Mouse (Mus musculus) embryonic facial prominence, embryonic 12.5 days (tissue): ENCODE results near the gene P2ry10b. TPM values are rescaled to one million over a fixed set of nuclear protein-coding genes. Genes with fewer than 3 reads are reported as not detected.
A peak's percentile ranks its signal among the peaks of the same experiment; 100 is the strongest.

Experiments used
- ATAC-seq: fragments of 200-750 bp; cut with Nextera tagmentation; 2 replicates; pipeline ENCODE4 v1.8.0; 2017; ENCODE audit not compliant: insufficient number of reproducible peaks, insufficient read depth, low FRiP score, low TSS enrichment
- H3K27ac ChIP-seq: fragments of 300-500 bp; sonication (generic); 2 replicates; pipeline ENCODE4 v1.5.1; 2016; ENCODE audit warnings: mild to moderate bottlenecking
- H3K27me3 ChIP-seq: fragments of 300-500 bp; sonication (generic); 2 replicates; pipeline ENCODE4 v1.6.1; 2016; ENCODE audit warnings: mild to moderate bottlenecking, moderate library complexity
- H3K36me3 ChIP-seq: fragments of 300-500 bp; sonication (generic); 2 replicates; pipeline ENCODE4 v1.6.1; 2016; ENCODE audit warnings: mild to moderate bottlenecking
- H3K4me1 ChIP-seq: fragments of 300-500 bp; sonication (generic); 2 replicates; pipeline ENCODE4 v1.6.1; 2016
- H3K4me2 ChIP-seq: fragments of 300-500 bp; sonication (generic); replicated peaks from 2 replicates; pipeline ENCODE4 v1.6.1; 2016; ENCODE audit warnings: mild to moderate bottlenecking, moderate library complexity
- H3K4me3 ChIP-seq: fragments of 300-500 bp; sonication (generic); 2 replicates; pipeline ENCODE4 v1.5.1; 2016; ENCODE audit warnings: mild to moderate bottlenecking
- H3K9ac ChIP-seq: fragments of 300-500 bp; sonication (generic); 2 replicates; pipeline ENCODE4 v1.6.1; 2016; ENCODE audit warnings: mild to moderate bottlenecking, moderate library complexity
- H3K9me3 ChIP-seq: fragments of 300-500 bp; sonication (generic); 2 replicates; pipeline ENCODE4 v1.6.1; 2016; ENCODE audit warnings: mild to moderate bottlenecking, moderate library complexity
- WGBS: fragments of 180-500 bp; shearing (Covaris S2); methylation state at CpG from one replicate; pipeline ENCODE4 v1.1.7; 2016; 5-methylcytosine and 5-hydroxymethylcytosine counted together
- polyA plus RNA-seq: library from polyadenylated mRNA; unstranded; fragments of >200 nt; fragmentation: Nextera tagmentation; extraction: Ambion mirVana; gene quantifications from 2 replicates; pipeline ENCODE4 v1.2.1, GENCODE M21; 2016

Gene P2ry10b
- 0.83 and 1.2 TPM in 2 replicates for polyA plus RNA-seq

DNA sequence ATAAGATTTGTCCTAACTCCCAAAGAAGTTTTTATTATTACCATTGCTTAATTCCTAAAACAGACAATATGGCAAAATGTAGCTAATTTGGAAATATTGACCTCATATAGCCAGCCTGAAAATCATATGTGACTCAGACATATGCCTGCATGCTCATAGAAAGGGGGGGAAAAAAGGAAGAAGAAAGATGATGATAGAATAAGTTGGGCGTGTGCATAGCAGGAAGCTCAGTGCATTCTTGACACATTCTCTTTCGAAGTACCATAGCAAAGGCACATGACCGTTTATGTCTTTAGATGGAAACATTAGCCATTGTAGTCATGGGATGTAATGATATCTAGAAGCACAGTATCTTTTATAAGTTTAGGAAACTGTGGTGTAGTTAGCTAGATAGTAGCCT is at the start of gene P2ry10b:
Gene P2ry10b, plus strand, starts transcription at position 247 of the 400 bp plus-strand sequence.
- Histone ChIP-seq H3K4me3 (no peak within 1 kb of the TSS), H3K4me1 (no peaks in the 10 kb centered on the region), H3K27ac (0 out of 2 replicates have a peak within 1 kb of the TSS, but pooled peaks have one; percentile 41), H3K36me3 (no peaks in the 10 kb centered on the region), H3K4me2 (no peak within 1 kb of the TSS), H3K9ac (no peak within 1 kb of the TSS), H3K9me3 (no peaks in the 10 kb centered on the region), H3K27me3 (no peaks in the 10 kb centered on the region)
- 85% methylated on average over 3 of the region's 3 CpGs for WGBS
- no peak for ATAC-seq

DNA sequence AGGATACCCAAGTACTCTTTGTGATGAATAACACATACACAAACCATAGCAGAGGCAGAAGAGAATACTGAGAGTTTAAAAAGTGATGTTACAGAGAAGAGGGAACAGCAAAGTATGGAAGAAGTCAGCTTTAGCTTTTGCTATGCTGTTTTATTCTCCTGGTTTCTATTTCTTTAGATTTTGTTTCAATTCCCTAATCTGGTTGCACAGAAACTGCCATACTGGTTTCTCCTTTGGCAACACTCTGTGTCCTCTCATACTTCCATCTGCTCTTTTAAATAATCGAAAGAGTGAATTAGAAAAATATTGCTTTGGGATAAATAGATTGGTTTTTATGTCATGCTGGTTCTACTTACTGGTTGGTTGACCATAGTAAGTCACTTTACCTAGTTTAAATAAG is 32.4 kb upstream of the P2ry10b start:
- H3K36me3 ChIP-seq: no peaks in the 10 kb centered on the region
- H3K27ac ChIP-seq: no peak overlapping the region
- no peak overlapping the region for H3K4me2 ChIP-seq
- no peak overlapping the region for H3K9ac ChIP-seq
- 91% methylated on average over 1 of the region's 1 CpGs for WGBS
- H3K4me3 ChIP-seq: no peak overlapping the region
- ATAC-seq: no peak
- H3K27me3 ChIP-seq: no peaks in the 10 kb centered on the region
- H3K4me1 ChIP-seq: no peaks in the 10 kb centered on the region
- H3K9me3 ChIP-seq: no peaks in the 10 kb centered on the region

DNA sequence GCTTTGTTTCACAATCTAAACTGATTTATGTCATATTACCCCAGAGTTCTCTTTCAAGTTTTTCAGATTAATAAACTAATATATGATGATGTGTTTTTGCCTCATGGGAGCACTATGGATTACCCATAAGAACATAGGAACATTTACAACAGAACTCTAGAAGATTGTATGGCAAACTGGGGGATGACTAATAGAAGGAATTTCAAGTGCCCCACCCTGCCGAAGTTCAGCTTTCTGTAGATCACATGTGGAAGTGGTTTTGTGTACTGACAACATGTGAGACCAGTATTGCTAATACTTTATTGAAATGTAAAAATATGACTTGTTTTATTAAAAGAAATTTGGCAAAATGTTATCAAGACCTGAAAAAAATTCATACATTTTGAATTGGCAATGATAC is 31.7 kb upstream of the P2ry10b start:
- Histone ChIP-seq H3K9me3 (no peaks in the 10 kb centered on the region), H3K4me2 (no peak overlapping the region), H3K27me3 (no peaks in the 10 kb centered on the region), H3K27ac (no peak overlapping the region), H3K4me1 (no peaks in the 10 kb centered on the region), H3K9ac (no peak overlapping the region), H3K36me3 (no peaks in the 10 kb centered on the region), H3K4me3 (no peak overlapping the region)
- 69% methylated on average over 1 of the region's 1 CpGs for WGBS
- ATAC-seq: no peak

DNA sequence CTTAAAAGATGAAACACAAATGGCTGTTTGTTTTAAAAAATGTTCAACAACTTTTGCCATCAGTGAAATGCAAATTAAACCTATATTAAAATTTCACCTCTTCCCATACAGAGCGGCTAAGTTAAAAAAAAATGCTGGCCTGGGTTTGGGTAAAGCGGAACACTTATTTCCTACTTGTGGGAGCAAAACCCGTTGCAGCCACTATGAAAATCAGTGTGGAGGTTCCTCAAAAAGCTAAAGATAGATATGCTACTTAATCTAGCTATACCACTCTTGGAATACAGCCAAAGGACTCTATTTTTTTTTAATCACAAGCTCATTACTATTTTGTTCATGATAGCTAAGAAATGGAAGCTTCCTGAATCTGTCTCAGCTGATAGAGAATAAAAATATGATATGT is 5.5 kb upstream of the P2ry10b start:
- Histone ChIP-seq H3K27me3 (no peaks in the 10 kb centered on the region), H3K4me1 (no peaks in the 10 kb centered on the region), H3K4me2 (no peak overlapping the region), H3K4me3 (no peak overlapping the region), H3K36me3 (no peaks in the 10 kb centered on the region), H3K9ac (no peak overlapping the region), H3K9me3 (no peaks in the 10 kb centered on the region), H3K27ac (no peak overlapping the region)
- 65% methylated on average over 3 of the region's 3 CpGs for WGBS
- ATAC-seq: no peak

DNA sequence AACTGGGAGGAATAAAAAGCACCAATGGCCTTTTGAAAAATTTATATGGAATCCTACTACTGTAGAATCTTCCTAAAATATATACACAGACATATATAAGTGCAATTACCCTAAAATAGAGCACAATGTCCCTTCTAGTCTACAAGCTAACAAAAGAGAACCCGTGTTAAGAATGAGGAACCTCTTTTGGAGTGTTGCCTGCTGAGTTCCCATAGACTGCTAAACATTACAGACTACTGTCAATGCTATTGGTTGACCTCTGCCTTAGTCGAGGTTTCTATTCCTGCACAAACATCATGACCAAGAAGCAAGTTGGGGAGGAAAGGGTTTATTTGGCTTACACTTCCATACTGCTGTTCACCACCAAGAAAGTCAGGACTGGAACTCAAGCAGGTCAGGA is 4.8 kb upstream of the P2ry10b start:
- H3K4me2 ChIP-seq: no peak overlapping the region
- no peaks in the 10 kb centered on the region for H3K9me3 ChIP-seq
- H3K4me3 ChIP-seq: no peak overlapping the region
- H3K27me3 ChIP-seq: no peaks in the 10 kb centered on the region
- H3K36me3 ChIP-seq: no peaks in the 10 kb centered on the region
- H3K4me1 ChIP-seq: no peaks in the 10 kb centered on the region
- H3K27ac ChIP-seq: no peak overlapping the region
- H3K9ac ChIP-seq: no peak overlapping the region
- no peak for ATAC-seq
- WGBS: 62% methylated on average over 2 of the region's 2 CpGs

DNA sequence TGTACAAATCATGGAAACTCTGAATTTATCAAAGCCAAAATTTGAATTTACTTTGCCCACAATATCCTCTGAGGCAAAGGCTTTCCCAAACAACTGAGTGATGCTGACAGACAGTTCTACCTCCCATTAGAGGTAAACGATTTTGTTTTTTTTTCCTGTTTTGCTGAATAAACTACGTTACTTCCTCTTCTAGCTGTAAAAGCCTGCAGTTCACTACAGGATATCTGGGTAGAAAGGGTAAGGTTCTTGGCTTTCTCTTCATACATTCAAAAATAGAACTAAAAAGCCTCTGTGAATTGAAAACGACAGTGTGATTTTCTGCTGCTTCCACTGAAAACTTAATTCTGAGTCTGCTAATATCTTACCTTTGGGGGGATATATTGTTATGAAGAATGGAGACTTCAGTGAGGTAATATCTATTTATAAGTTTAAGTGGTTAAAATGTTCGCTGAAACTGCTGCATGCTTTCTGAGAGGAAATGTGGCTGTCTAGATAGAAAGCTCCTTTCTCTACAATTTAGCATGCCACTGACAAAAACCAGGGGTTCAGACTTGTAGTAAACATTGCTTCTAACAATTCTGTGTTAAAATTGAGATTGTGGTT is 765 bp downstream of the P2ry10b start:
- no peak for ATAC-seq
- no peak overlapping the region for H3K9ac ChIP-seq
- H3K9me3 ChIP-seq: no peaks in the 10 kb centered on the region
- H3K27me3 ChIP-seq: no peaks in the 10 kb centered on the region
- H3K4me2 ChIP-seq: no peak overlapping the region
- H3K27ac ChIP-seq: 0 out of 2 replicates have a peak overlapping the region, but pooled peaks have one; percentile 41
- no peaks in the 10 kb centered on the region for H3K36me3 ChIP-seq
- no peaks in the 10 kb centered on the region for H3K4me1 ChIP-seq
- WGBS: 51% methylated on average over 4 of the region's 4 CpGs
- H3K4me3 ChIP-seq: no peak overlapping the region

DNA sequence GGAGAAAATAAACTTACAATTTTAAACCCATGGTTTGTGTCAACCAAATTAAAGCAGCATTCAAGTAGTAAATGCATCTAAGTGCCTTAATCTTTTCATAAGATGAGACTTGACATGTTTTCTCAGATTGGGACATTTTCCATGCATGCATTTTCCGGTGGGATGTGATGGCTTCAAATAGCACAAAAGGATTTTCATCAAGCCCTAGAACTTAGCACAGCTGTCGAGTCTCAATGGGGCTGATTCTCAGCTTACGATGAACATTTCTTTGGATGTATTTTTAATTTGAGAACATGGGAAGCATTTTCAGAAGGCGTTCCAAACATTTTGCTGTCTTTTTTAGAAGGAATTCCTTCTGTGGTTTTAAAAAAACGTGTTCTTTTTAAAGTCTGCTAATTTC is 1.3 kb downstream of the P2ry10b start:
- H3K4me2 ChIP-seq: no peak overlapping the region
- H3K9me3 ChIP-seq: no peaks in the 10 kb centered on the region
- WGBS: 31% methylated on average over 5 of the region's 5 CpGs

DNA sequence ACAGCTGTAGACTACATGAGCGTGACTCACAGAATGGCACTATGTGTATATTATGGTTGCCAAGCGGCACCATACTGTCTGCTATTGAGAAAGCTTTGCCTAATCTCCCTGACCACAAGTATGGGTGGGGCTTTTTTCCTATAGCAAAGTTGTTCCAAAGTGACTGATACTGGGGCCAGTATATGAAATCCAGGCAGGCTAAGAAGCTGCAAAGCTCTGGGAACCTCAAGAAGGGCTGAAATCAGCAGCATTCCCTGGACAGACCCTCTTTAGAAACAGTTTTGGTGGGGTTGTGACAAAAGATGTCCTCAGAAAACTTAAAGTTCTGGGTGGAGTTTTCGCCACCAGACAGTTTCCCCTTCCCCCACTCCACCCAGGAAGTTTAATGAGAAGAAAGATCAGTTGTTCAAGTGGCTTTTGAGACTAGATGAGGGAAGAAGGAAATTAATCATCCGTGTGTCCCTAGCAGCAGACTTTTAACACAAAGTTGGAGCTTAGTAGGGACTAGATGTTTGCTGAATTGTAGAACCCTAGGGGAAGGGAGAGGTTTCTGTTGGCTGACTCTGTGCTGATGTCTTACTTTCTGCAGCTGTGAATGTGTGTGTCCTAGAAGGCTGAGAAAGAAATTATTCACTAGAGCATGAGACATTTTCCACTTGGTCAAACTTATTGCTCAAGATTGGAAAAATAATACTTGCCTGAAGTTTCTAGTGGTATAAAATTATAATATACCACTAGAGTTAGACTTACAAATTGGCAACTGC is 2.2 kb downstream of the P2ry10b start:
- Histone ChIP-seq H3K4me2 (no peak overlapping the region), H3K27me3 (no peaks in the 10 kb centered on the region), H3K27ac (peak overlapping the region; percentile 50), H3K9me3 (no peaks in the 10 kb centered on the region), H3K4me1 (no peaks in the 10 kb centered on the region), H3K4me3 (no peak overlapping the region), H3K9ac (no peak overlapping the region), H3K36me3 (no peaks in the 10 kb centered on the region)
- ATAC-seq: 0 out of 2 replicates have a peak, but pooled peaks have one; percentile 41
- WGBS: 56% methylated on average over 4 of the region's 4 CpGs

More for the DNA sequence above, 1.3 kb downstream of the P2ry10b start:
- ATAC-seq: no peak
- Histone ChIP-seq H3K9ac (no peak overlapping the region), H3K36me3 (no peaks in the 10 kb centered on the region), H3K27me3 (no peaks in the 10 kb centered on the region), H3K4me1 (no peaks in the 10 kb centered on the region), H3K4me3 (no peak overlapping the region), H3K27ac (no peak overlapping the region)

DNA sequence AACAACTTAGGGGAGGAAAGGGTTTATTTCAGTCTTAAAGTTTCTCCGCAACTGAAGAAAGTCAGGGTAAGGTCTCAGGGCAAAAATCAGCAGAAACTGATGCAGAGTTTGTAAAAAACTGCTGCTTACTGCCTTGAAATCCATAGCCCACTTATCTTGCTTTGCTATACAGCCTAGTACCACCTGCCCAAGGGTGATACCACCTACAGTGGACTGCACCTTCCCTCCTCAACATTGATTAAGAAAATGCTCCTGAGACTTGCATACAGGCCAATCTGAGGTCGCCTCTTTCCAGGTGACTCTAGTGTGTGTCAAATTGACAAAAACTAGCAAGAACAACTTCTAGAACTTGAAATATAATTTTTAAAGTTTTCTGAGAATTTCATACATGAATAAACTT is 7.3 kb downstream of the P2ry10b start:
- H3K36me3 ChIP-seq: no peaks in the 10 kb centered on the region
- no peak overlapping the region for H3K27ac ChIP-seq
- H3K4me1 ChIP-seq: no peaks in the 10 kb centered on the region
- H3K4me3 ChIP-seq: no peak overlapping the region
- H3K9ac ChIP-seq: no peak overlapping the region
- H3K4me2 ChIP-seq: no peak overlapping the region
- H3K9me3 ChIP-seq: no peaks in the 10 kb centered on the region
- ATAC-seq: no peak
- WGBS: 68% methylated on average over 2 of the region's 2 CpGs
- H3K27me3 ChIP-seq: no peaks in the 10 kb centered on the region

DNA sequence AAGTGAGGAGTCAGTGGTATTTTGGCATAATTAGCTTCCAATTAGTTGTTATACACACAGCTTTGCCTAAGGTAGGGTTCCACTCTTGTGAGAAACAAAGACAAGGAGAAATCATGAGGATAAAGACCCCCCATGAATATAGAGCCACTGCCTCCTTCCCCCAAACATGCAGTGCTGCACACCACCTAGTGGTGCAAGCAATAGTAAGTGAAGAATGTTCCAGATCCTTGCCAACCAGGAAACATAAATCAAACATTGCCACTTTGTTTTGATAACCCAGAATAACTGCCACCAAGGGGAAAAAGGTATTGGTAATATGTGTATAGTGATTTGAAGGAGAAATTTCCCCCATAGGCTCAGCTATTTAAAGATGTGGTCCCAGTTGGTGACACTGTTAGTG is 11.8 kb downstream of the P2ry10b start:
- Histone ChIP-seq H3K4me1 (no peaks in the 10 kb centered on the region), H3K9ac (no peak overlapping the region), H3K4me2 (no peak overlapping the region), H3K4me3 (no peak overlapping the region), H3K9me3 (no peaks in the 10 kb centered on the region), H3K27me3 (no peaks in the 10 kb centered on the region), H3K27ac (no peak overlapping the region), H3K36me3 (no peaks in the 10 kb centered on the region)
- no peak for ATAC-seq

DNA sequence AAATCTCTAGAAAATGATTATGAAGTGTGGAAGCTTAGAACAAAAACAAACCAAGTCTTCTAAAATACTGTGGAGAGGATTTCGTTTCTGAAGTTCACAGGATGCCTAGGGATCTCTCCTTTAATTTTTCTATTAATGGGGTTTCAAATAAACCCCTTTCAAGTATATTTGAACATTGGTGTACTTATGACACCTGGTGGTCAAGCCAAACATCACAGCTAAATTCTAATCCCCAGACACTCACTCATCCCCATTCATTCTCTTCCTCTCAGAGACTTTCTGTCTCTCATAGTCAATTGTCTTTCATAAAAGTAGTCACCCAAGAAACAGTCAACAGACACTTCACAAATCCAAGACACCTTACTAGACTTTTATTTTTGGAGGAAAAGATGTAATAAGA is 19.6 kb downstream of the P2ry10b start:
- Histone ChIP-seq H3K9ac (no peak overlapping the region), H3K27me3 (no peaks in the 10 kb centered on the region), H3K4me2 (no peak overlapping the region), H3K27ac (no peak overlapping the region), H3K4me1 (no peaks in the 10 kb centered on the region), H3K4me3 (no peak overlapping the region), H3K36me3 (no peaks in the 10 kb centered on the region), H3K9me3 (no peaks in the 10 kb centered on the region)
- 11% methylated on average over 1 of the region's 1 CpGs for WGBS
- no peak for ATAC-seq

DNA sequence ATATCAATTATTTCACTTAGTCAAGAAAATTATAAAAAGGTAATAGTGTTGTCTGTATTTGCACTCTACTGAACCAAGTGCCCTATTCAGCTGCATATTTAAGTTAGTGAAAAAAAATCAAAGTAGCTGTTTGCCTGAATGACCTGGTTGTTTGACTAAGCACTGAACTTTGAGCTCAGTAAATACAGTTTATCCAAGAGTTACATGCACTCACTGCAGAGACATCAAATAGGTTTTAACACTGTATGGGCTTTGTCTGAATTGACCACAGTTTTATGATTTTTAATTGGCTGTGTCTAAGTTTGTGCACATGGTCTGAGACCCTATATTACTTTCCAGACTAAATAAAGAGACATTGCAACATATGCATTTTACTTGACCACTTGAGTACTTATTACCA is 20.4 kb downstream of the P2ry10b start:
- Histone ChIP-seq H3K9me3 (no peaks in the 10 kb centered on the region), H3K9ac (no peak overlapping the region), H3K4me3 (no peak overlapping the region), H3K27ac (no peak overlapping the region), H3K4me1 (no peaks in the 10 kb centered on the region), H3K27me3 (no peaks in the 10 kb centered on the region), H3K4me2 (no peak overlapping the region), H3K36me3 (no peaks in the 10 kb centered on the region)
- ATAC-seq: no peak
